Comparison of ENCODE assay signal across 15 mouse cellular contexts in the genomic region with DNA sequence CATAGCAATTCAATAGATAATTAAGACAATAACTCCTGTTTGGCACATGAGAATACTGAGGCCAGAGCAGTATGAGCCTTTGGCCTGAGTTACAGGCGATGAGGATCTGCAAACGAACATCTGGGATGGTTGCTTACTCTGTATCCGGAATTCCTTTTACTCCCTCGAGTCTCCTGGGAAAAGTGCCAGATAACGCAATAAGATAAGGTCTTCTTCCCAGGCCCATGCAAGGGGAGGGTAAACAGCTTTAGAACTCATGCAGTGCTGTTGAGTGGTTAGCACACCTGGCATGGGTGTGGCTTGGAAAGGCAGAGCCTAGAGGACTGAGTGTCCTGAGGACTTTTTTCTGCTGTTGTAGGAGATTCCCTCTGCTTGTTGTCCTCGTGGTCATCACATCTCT.
A peak's percentile ranks its signal among the peaks of the same experiment; 100 is the strongest.
DNase-seq lines count a peak whose midpoint lies in the region; ATAC-seq and TF ChIP-seq lines count a peak whose summit lies in the region.
"Had no signal": no experiment of that assay in that cellular context is flagged by ENCODE, and none has a peak within 500 bp of the region (broad histone marks: within the 10 kb centered on the region; RNA-seq: fewer than 3 reads in every experiment).

No protein-coding gene starts in this region.

- 49% methylated on average over 6 of the region's 6 CpGs for WGBS in liver, postnatal 0 days (ENCODE audit: insufficient replicate concordance)

- DNase-seq in embryo, embryonic 10 days (ENCODE audit: low spot score), result peak; percentile 4
- no peak for DNase-seq in embryo, embryonic 9.5 days (ENCODE audit: extremely low spot score)
- peak; percentile 2 for DNase-seq in liver
- no peak for DNase-seq in liver, postnatal 0 days
- peak; percentile 20 for DNase-seq in gastrocnemius, postnatal 14 days
- DNase-seq in lung, postnatal 14 days, result peak; percentile 1
- DNase-seq in cerebellum, postnatal 10 days, result no peak
- DNase-seq in right cerebral cortex, adult 18-20 months, result no peak
- DNase-seq: cerebellum, adult 2 months; kidney, postnatal 25 days had no signal

- no peaks in the 10 kb centered on the region for H3K4me1 ChIP-seq in liver, postnatal 0 days (ENCODE audit: insufficient read depth)
- H3K4me1 ChIP-seq: forebrain, embryonic 13.5 days; limb, embryonic 13.5 days; midbrain, embryonic 15.5 days; neural tube, embryonic 13.5 days had no signal

- H3K4me2 ChIP-seq in liver, postnatal 0 days (ENCODE audit: low read depth, low read length), result no peak overlapping the region
- H3K4me2 ChIP-seq: forebrain, embryonic 13.5 days; limb, embryonic 13.5 days; midbrain, embryonic 15.5 days; neural tube, embryonic 13.5 days had no signal

- no peak overlapping the region for H3K27ac ChIP-seq in liver, postnatal 0 days (ENCODE audit: low read depth)
- H3K27ac ChIP-seq: forebrain, embryonic 13.5 days; limb, embryonic 13.5 days; macrophage; midbrain, embryonic 15.5 days; neural tube, embryonic 13.5 days had no signal

- TF ChIP-seq CTCF in liver, postnatal 0 days (IDR thresholded peaks at IDR 0.05; ENCODE audit: low read depth), result no peak

- H3K36me3 ChIP-seq in liver, postnatal 0 days (replicated peaks; ENCODE audit: insufficient read depth, low read length), result no peaks in the 10 kb centered on the region
- H3K36me3 ChIP-seq: limb, embryonic 13.5 days; midbrain, embryonic 15.5 days; neural tube, embryonic 13.5 days had no signal

- no peak for TF ChIP-seq EP300 in liver, postnatal 0 days (IDR thresholded peaks at IDR 0.05; ENCODE audit: low read depth)

- no peak overlapping the region for H3K9ac ChIP-seq in liver, postnatal 0 days (replicated peaks)
- H3K9ac ChIP-seq: forebrain, embryonic 13.5 days; limb, embryonic 13.5 days; midbrain, embryonic 15.5 days; neural tube, embryonic 13.5 days had no signal

- no peak for ATAC-seq in liver, postnatal 0 days
- ATAC-seq: forebrain, embryonic 13.5 days; midbrain, embryonic 15.5 days had no signal

- H3K27me3 ChIP-seq in liver, postnatal 0 days (ENCODE audit: insufficient read depth, low read length), result no peaks in the 10 kb centered on the region
- H3K27me3 ChIP-seq: forebrain, embryonic 13.5 days; limb, embryonic 13.5 days; midbrain, embryonic 15.5 days; neural tube, embryonic 13.5 days had no signal

- intact Hi-C loops in gastrocnemius, postnatal 14 days (cut with DNase I; ENCODE audit: low total_unique reads), result no loop called here

- no peak overlapping the region for H3K4me3 ChIP-seq in liver, postnatal 0 days (ENCODE audit: low read depth, low read length)
- H3K4me3 ChIP-seq: forebrain, embryonic 13.5 days; limb, embryonic 13.5 days; midbrain, embryonic 15.5 days; neural tube, embryonic 13.5 days had no signal

- no peaks in the 10 kb centered on the region for H3K9me3 ChIP-seq in liver, postnatal 0 days (ENCODE audit: low read length)
- H3K9me3 ChIP-seq: forebrain, embryonic 13.5 days; limb, embryonic 13.5 days; midbrain, embryonic 15.5 days; neural tube, embryonic 13.5 days had no signal

Comparison
In these comparisons a context has a peak if more than half of its experiments do, and no peak if none do; other contexts are left out.
1. DNase-seq: peak in embryo, embryonic 10 days (single experiment), liver (single experiment), gastrocnemius, postnatal 14 days (single experiment) and lung, postnatal 14 days (single experiment); none in embryo, embryonic 9.5 days (single experiment), liver, postnatal 0 days (single experiment), cerebellum, postnatal 10 days (0 of 2) and right cerebral cortex, adult 18-20 months (single experiment).